In the genomic region with DNA sequence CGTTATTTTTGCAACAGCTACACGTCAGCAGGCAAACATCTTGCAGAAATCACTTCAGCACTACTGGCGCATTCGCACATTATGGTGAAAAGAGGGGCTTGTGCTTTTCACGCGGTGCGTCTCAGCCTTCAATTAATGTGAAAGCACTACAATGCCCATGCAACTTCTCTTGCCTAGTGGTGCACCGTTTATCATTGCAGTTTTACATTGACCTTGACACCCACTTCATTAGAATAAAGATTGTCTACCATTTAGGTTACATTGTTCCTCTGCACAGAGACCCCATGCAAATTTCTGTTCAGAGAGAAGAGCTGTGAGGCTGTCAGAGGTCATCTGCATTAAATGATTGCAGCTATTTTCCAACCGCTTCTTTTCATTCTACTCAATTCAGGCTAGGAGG, we compare ENCODE assay signal across 14 mouse cellular contexts.
DNase-seq lines count a peak whose midpoint lies in the region; ATAC-seq lines count a peak whose summit lies in the region.
"Had no signal": no experiment of that assay in that cellular context is flagged by ENCODE, and none has a peak within 500 bp of the region (broad histone marks: within the 10 kb centered on the region; RNA-seq: fewer than 3 reads in every experiment).

No protein-coding gene starts in this region.

- H3K4me2 ChIP-seq in hindbrain, embryonic 14.5 days (replicated peaks) = no peak overlapping the region
- H3K4me2 ChIP-seq in neural tube, embryonic 11.5 days (ENCODE audit: low read depth) = no peak overlapping the region
- H3K4me2 ChIP-seq: embryonic facial prominence, embryonic 15.5 days; lung, embryonic 15.5 days had no signal

- no peaks in the 10 kb centered on the region for H3K9me3 ChIP-seq in embryonic facial prominence, embryonic 10.5 days
- no peaks in the 10 kb centered on the region for H3K9me3 ChIP-seq in hindbrain, embryonic 14.5 days (ENCODE audit: control insufficient read depth, low read length)
- no peaks in the 10 kb centered on the region for H3K9me3 ChIP-seq in neural tube, embryonic 11.5 days (ENCODE audit: control insufficient read depth, low read length)
- H3K9me3 ChIP-seq: embryonic facial prominence, embryonic 15.5 days; heart, embryonic 13.5 days; lung, embryonic 15.5 days had no signal

- ATAC-seq in hindbrain, embryonic 14.5 days (ENCODE audit: low FRiP score) = no peak
- ATAC-seq in neural tube, embryonic 11.5 days (ENCODE audit: insufficient read depth, low FRiP score, low TSS enrichment) = peak; percentile 78
- no peak for ATAC-seq in cerebellum, adult (ENCODE audit: insufficient number of reproducible peaks, low FRiP score, low TSS enrichment)

- 0 out of 2 replicates have a peak overlapping the region, but pooled peaks have one; percentile 44 for H3K27ac ChIP-seq in embryonic facial prominence, embryonic 10.5 days (replicated peaks)
- peak overlapping the region; percentile 20 for H3K27ac ChIP-seq in hindbrain, embryonic 14.5 days
- H3K27ac ChIP-seq in neural tube, embryonic 11.5 days (ENCODE audit: low read depth, low read length) = no peak overlapping the region
- H3K27ac ChIP-seq: embryonic facial prominence, embryonic 15.5 days; lung, embryonic 15.5 days had no signal

- H3K4me1 ChIP-seq in embryonic facial prominence, embryonic 10.5 days = peaks cover 52% of the 10 kb centered on the region
- peaks cover 50% of the 10 kb centered on the region for H3K4me1 ChIP-seq in hindbrain, embryonic 14.5 days (replicated peaks; ENCODE audit: control insufficient read depth, insufficient read depth, low read length)
- H3K4me1 ChIP-seq in neural tube, embryonic 11.5 days (ENCODE audit: control insufficient read depth, insufficient read depth, low read length) = peaks cover 31% of the 10 kb centered on the region

- no peak overlapping the region for H3K9ac ChIP-seq in hindbrain, embryonic 14.5 days
- H3K9ac ChIP-seq in neural tube, embryonic 11.5 days (ENCODE audit: low read length) = no peak overlapping the region
- H3K9ac ChIP-seq: embryonic facial prominence, embryonic 15.5 days; heart, embryonic 13.5 days; lung, embryonic 15.5 days had no signal

- H3K4me3 ChIP-seq in embryonic facial prominence, embryonic 10.5 days = no peak overlapping the region
- H3K4me3 ChIP-seq in hindbrain, embryonic 14.5 days (replicated peaks; ENCODE audit: low read length) = no peak overlapping the region
- no peak overlapping the region for H3K4me3 ChIP-seq in neural tube, embryonic 11.5 days (ENCODE audit: low read depth, low read length)
- H3K4me3 ChIP-seq: embryonic facial prominence, embryonic 15.5 days; heart, embryonic 13.5 days; lung, embryonic 15.5 days had no signal

- WGBS in embryonic facial prominence, embryonic 10.5 days = 51% methylated on average over 9 of the region's 9 CpGs
- WGBS in hindbrain, embryonic 14.5 days = 12% methylated on average over 9 of the region's 9 CpGs
- 10% methylated on average over 9 of the region's 9 CpGs for WGBS in neural tube, embryonic 11.5 days

- no peaks in the 10 kb centered on the region for H3K27me3 ChIP-seq in embryonic facial prominence, embryonic 10.5 days (replicated peaks; ENCODE audit: low read depth, poor library complexity, severe bottlenecking)
- no peaks in the 10 kb centered on the region for H3K27me3 ChIP-seq in hindbrain, embryonic 14.5 days (ENCODE audit: control insufficient read depth, insufficient read depth, low read length)
- H3K27me3 ChIP-seq in neural tube, embryonic 11.5 days (ENCODE audit: control insufficient read depth, insufficient read depth, low read length) = no peaks in the 10 kb centered on the region
- H3K27me3 ChIP-seq: CH12.LX; embryonic facial prominence, embryonic 15.5 days; heart, embryonic 13.5 days; lung, embryonic 15.5 days had no signal

- no peaks in the 10 kb centered on the region for H3K36me3 ChIP-seq in embryonic facial prominence, embryonic 10.5 days (replicated peaks)
- H3K36me3 ChIP-seq in hindbrain, embryonic 14.5 days (replicated peaks; ENCODE audit: control insufficient read depth, insufficient read depth) = no peaks in the 10 kb centered on the region
- H3K36me3 ChIP-seq in neural tube, embryonic 11.5 days (ENCODE audit: control insufficient read depth, insufficient read depth, low read length) = no peaks in the 10 kb centered on the region
- H3K36me3 ChIP-seq: embryonic facial prominence, embryonic 15.5 days; heart, embryonic 13.5 days; lung, embryonic 15.5 days had no signal

- DNase-seq in ZHBTc4 (ENCODE audit: low read depth, low spot score) = peak; percentile 72
- peak; percentile 23 for DNase-seq in embryonic facial prominence, embryonic 10.5 days (ENCODE audit: low spot score)
- DNase-seq in hindbrain, embryonic 14.5 days (ENCODE audit: low spot score) = no peak
- peak; percentile 63 for DNase-seq in neural tube, embryonic 11.5 days (ENCODE audit: low spot score)
- DNase-seq in left cerebral cortex, adult 8-10 months (ENCODE audit: low spot score in 2 of 2) = no peak
- no peak for DNase-seq in adrenal gland, postnatal 14 days
- DNase-seq: cerebellum, adult 9-11 months; kidney, postnatal 4 days; spleen, adult 18-20 months had no signal

Comparison
In these comparisons a context has a peak if more than half of its experiments do, and no peak if none do; other contexts are left out.
1. DNase-seq: peak in ZHBTc4 (single experiment), embryonic facial prominence, embryonic 10.5 days (single experiment) and neural tube, embryonic 11.5 days (single experiment); none in hindbrain, embryonic 14.5 days (single experiment), left cerebral cortex, adult 8-10 months (0 of 2) and adrenal gland, postnatal 14 days (single experiment).